Mouse (Mus musculus): Measurements from ENCODE around the gene Smad3. TPM values are rescaled to one million over a fixed set of nuclear protein-coding genes. Genes with fewer than 3 reads are reported as not detected.

The Smad3 gene
- polyA plus RNA-seq, 1 experiment from 2014 or later, result 9.7 TPM

DNA sequence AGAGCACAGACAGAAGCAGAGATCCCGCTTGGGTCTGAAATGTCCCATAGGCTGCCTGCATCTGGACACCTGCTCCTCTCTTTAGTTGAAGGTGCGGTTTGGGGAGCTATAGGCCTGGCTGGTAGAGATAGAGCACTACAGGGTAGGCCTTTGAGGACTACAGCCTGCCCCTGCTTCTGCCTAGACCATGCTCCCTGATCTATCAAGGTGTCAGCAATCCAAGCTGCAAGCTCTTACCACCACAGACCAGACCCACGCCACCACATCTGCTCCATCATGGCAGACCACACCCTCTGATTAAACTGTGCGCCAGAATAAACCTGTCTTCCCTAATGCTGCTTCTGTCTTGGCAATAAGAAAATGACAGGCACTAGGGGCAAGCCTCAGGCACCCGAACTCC, 13.2 kb downstream of the Smad3 start:
- 82% methylated on average over 5 of the region's 5 CpGs for WGBS (ENCODE audit: insufficient replicate concordance)
- Histone ChIP-seq H3K4me2 (no peak overlapping the region), H3K9ac (ENCODE audit: low read depth, low read length) (no peak overlapping the region), H3K36me3 (ENCODE audit: control insufficient read depth, insufficient read depth, low read length) (no peaks in the 10 kb centered on the region), H3K4me1 (ENCODE audit: control insufficient read depth, insufficient read depth, low read length) (peaks cover 84% of the 10 kb centered on the region), H3K9me3 (replicated peaks; ENCODE audit: control insufficient read depth, low read length) (no peaks in the 10 kb centered on the region), H3K4me3 (ENCODE audit: low read depth, low read length) (no peak overlapping the region), H3K27me3 (ENCODE audit: control insufficient read depth, insufficient read depth, low read length) (no peaks in the 10 kb centered on the region), H3K27ac (ENCODE audit: low read depth, low read length) (no peak overlapping the region)
- ATAC-seq (replicated peaks; ENCODE audit: insufficient number of reproducible peaks, low FRiP score, low TSS enrichment), result no peak

DNA sequence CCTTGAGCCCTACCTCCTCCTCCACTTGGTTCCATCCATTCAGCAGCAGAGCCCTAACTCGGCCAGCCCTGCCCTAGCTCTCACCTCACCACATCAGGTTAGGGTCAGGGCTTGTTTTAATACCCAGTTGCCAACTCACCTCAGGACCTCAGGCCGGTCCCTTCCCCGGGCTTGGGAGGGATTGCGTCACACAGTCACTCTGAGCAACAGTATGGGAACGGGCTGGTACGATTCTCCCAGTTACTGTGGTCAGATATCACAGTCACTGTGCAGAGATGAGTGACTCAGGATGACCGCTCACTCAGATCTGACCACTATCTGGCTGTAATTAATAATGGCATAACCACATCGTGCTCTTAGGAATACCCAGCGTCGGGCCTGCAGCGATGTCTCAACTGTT, 14.0 kb downstream of the Smad3 start:
- ATAC-seq (replicated peaks; ENCODE audit: insufficient number of reproducible peaks, low FRiP score, low TSS enrichment), result no peak
- 80% methylated on average over 11 of the region's 11 CpGs for WGBS (ENCODE audit: insufficient replicate concordance)
- no peaks in the 10 kb centered on the region for H3K36me3 ChIP-seq (ENCODE audit: control insufficient read depth, insufficient read depth, low read length)
- H3K4me1 ChIP-seq (ENCODE audit: control insufficient read depth, insufficient read depth, low read length), result peaks cover 81% of the 10 kb centered on the region
- no peaks in the 10 kb centered on the region for H3K27me3 ChIP-seq (ENCODE audit: control insufficient read depth, insufficient read depth, low read length)
- H3K27ac ChIP-seq (ENCODE audit: low read depth, low read length), result no peak overlapping the region
- H3K9me3 ChIP-seq (replicated peaks; ENCODE audit: control insufficient read depth, low read length), result no peaks in the 10 kb centered on the region
- H3K9ac ChIP-seq (ENCODE audit: low read depth, low read length), result no peak overlapping the region
- no peak overlapping the region for H3K4me2 ChIP-seq
- no peak overlapping the region for H3K4me3 ChIP-seq (ENCODE audit: low read depth, low read length)

DNA sequence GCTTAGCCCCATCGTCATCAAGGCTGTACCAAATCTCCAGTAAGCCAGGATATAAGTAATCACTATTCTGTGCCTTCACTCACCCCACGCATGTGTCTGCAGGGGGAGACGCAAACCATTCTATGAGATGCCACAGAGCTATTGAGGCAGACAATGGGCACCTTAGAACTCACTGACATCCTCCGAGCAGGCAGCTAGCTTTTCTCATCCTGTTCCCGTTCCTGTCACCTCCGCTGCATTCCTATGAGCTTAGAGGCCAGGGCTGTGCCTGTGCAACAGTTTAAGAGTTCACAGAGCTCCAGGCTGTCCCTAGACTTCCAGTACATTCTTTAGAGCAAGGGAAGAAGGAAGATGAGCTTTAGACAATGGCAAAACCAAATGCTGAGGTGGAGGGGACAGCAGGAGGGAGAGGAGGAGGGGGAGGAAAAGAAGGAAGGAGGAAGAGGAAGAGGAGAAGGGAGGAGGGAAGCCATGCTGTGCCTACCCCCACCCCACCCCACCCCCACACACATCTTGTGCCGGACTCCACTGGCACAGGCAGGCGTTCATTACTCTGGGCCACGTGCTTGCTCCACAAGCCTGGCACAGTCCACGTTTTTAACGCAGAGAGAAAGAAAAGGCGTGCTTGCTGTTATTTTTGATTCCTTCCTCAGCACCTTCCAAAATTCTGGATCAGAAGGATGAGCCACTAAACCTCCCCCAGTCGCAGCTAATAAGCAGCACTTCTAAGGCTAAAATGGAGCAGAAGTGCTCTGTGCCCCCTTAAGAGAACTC, 14.7 kb downstream of the Smad3 start:
- H3K4me3 ChIP-seq (ENCODE audit: low read depth, low read length), result no peak overlapping the region
- peak overlapping the region; percentile 47; the same call in 1 of the 2 replicates for H3K27ac ChIP-seq (ENCODE audit: low read depth, low read length)
- peaks cover 84% of the 10 kb centered on the region for H3K4me1 ChIP-seq (ENCODE audit: control insufficient read depth, insufficient read depth, low read length)
- ATAC-seq (replicated peaks; ENCODE audit: insufficient number of reproducible peaks, low FRiP score, low TSS enrichment), result no peak
- H3K36me3 ChIP-seq (ENCODE audit: control insufficient read depth, insufficient read depth, low read length), result no peaks in the 10 kb centered on the region
- H3K9ac ChIP-seq (ENCODE audit: low read depth, low read length), result 0 out of 2 replicates have a peak overlapping the region, but pooled peaks have one; percentile 18
- WGBS (ENCODE audit: insufficient replicate concordance), result 51% methylated on average over 13 of the region's 13 CpGs
- no peaks in the 10 kb centered on the region for H3K9me3 ChIP-seq (replicated peaks; ENCODE audit: control insufficient read depth, low read length)
- H3K4me2 ChIP-seq, result peak overlapping the region; percentile 27
- H3K27me3 ChIP-seq (ENCODE audit: control insufficient read depth, insufficient read depth, low read length), result no peaks in the 10 kb centered on the region

DNA sequence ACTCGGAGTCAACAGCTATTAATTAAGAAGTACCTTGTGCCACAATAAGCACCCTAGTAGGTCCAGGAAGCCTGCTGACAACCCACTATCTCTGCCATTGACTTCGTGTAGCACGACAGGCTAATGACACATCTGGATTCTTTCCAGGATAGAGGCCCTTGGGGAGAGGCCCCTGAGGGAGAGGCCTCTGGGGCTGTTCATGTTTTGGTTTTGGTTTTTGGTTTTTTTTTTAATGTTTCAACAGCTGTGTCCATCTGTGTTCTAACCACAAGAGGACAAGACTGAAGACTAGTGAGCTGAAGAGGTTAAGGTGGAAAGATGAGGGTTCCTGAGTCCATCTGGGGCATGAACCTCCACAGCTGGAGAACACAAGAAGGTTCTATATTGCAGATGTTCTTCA, 15.5 kb downstream of the Smad3 start:
- no peak overlapping the region for H3K9ac ChIP-seq (ENCODE audit: low read depth, low read length)
- peak overlapping the region; percentile 27 for H3K4me2 ChIP-seq

DNA sequence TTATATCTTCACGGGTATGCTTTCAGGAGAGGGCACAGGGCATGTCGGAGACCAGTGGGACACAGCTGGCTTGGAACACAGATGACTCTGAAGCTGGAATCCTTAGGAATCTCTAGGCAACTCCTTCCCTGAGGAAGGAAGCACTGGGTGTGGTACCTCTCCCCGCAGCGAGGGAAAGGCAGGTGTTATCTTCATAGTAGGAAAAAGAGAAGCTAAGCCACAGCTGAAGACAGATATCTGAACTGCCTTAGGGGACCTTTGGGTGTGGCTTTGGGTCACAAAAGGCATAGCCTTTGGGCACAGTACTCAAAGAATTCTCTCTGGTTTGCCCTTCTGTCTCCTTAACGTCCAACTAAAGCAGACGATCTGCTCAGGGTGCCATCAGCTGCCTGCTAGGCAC, 16.0 kb downstream of the Smad3 start:
- 41% methylated on average over 6 of the region's 6 CpGs for WGBS (ENCODE audit: insufficient replicate concordance)
- Histone ChIP-seq H3K4me1 (ENCODE audit: control insufficient read depth, insufficient read depth, low read length) (peaks cover 83% of the 10 kb centered on the region), H3K36me3 (ENCODE audit: control insufficient read depth, insufficient read depth, low read length) (no peaks in the 10 kb centered on the region), H3K4me2 (peak overlapping the region; percentile 27), H3K27ac (ENCODE audit: low read depth, low read length) (peak overlapping the region; percentile 42), H3K9ac (ENCODE audit: low read depth, low read length) (no peak overlapping the region), H3K4me3 (ENCODE audit: low read depth, low read length) (no peak overlapping the region), H3K27me3 (ENCODE audit: control insufficient read depth, insufficient read depth, low read length) (no peaks in the 10 kb centered on the region), H3K9me3 (replicated peaks; ENCODE audit: control insufficient read depth, low read length) (no peaks in the 10 kb centered on the region)
- ATAC-seq (replicated peaks; ENCODE audit: insufficient number of reproducible peaks, low FRiP score, low TSS enrichment), result no peak

More for the DNA sequence above, 15.5 kb downstream of the Smad3 start:
- Histone ChIP-seq H3K4me1 (ENCODE audit: control insufficient read depth, insufficient read depth, low read length) (peaks cover 84% of the 10 kb centered on the region), H3K36me3 (ENCODE audit: control insufficient read depth, insufficient read depth, low read length) (no peaks in the 10 kb centered on the region), H3K4me3 (ENCODE audit: low read depth, low read length) (no peak overlapping the region), H3K9me3 (replicated peaks; ENCODE audit: control insufficient read depth, low read length) (no peaks in the 10 kb centered on the region), H3K27me3 (ENCODE audit: control insufficient read depth, insufficient read depth, low read length) (no peaks in the 10 kb centered on the region), H3K27ac (ENCODE audit: low read depth, low read length) (peak overlapping the region; percentile 42)
- 11% methylated on average over 3 of the region's 3 CpGs for WGBS (ENCODE audit: insufficient replicate concordance)
- ATAC-seq (replicated peaks; ENCODE audit: insufficient number of reproducible peaks, low FRiP score, low TSS enrichment), result no peak

DNA sequence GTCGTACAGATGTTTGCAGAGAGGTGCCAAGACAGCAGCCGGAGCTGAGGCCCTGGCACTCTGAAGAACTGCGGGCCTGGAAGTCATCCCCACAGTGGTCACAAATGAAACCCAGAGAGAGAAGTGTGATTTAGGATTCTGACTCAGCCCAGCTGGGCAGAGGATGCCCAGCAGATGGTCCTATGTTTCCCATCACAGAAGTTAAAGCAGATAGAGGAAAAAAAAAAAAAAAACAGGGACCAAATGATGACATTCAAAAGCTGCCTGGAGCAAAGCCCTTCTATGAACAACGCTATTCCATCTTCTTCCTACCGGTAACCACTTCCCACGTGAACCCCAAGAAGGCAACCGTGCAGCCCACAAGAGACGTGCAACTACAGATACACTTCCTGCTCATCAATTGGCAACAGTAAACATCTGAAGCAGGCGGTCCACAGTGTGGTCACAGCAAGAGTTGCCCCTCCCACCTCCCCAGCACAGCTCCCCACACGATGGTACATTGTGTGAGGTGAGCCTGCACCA, 17.4 kb downstream of the Smad3 start:
- Histone ChIP-seq H3K27me3 (ENCODE audit: control insufficient read depth, insufficient read depth, low read length) (no peaks in the 10 kb centered on the region), H3K9ac (ENCODE audit: low read depth, low read length) (no peak overlapping the region), H3K4me2 (no peak overlapping the region), H3K36me3 (ENCODE audit: control insufficient read depth, insufficient read depth, low read length) (no peaks in the 10 kb centered on the region), H3K27ac (ENCODE audit: low read depth, low read length) (no peak overlapping the region), H3K9me3 (replicated peaks; ENCODE audit: control insufficient read depth, low read length) (no peaks in the 10 kb centered on the region), H3K4me3 (ENCODE audit: low read depth, low read length) (no peak overlapping the region), H3K4me1 (ENCODE audit: control insufficient read depth, insufficient read depth, low read length) (peaks cover 82% of the 10 kb centered on the region)
- 80% methylated on average over 10 of the region's 10 CpGs for WGBS (ENCODE audit: insufficient replicate concordance)
- no peak for ATAC-seq (replicated peaks; ENCODE audit: insufficient number of reproducible peaks, low FRiP score, low TSS enrichment)

DNA sequence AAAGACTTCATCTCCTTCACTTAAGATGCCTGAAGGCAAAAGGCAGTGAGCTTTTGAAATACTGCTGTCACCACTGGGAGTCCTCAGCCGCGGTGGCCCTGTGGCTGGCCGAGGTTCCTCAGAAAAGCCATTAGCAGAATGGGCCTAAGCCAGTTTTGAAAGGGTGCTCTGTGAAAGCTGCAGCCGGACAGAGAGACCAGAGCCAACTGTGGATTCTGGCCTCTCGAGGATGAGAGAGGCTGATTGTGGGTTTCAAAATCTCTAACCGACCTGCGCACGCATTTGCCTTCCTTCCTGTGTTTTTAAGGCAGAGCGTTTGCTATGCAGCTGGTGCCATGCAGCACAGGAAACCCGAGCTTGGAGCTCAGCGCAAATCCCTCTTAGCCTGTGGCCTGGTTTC, 19.0 kb downstream of the Smad3 start:
- WGBS (ENCODE audit: insufficient replicate concordance), result 70% methylated on average over 11 of the region's 11 CpGs
- Histone ChIP-seq H3K27ac (ENCODE audit: low read depth, low read length) (peak overlapping the region; percentile 15; the same call in 1 of the 2 replicates), H3K4me1 (ENCODE audit: control insufficient read depth, insufficient read depth, low read length) (peaks cover 84% of the 10 kb centered on the region), H3K36me3 (ENCODE audit: control insufficient read depth, insufficient read depth, low read length) (no peaks in the 10 kb centered on the region), H3K4me3 (ENCODE audit: low read depth, low read length) (no peak overlapping the region), H3K4me2 (no peak overlapping the region), H3K9me3 (replicated peaks; ENCODE audit: control insufficient read depth, low read length) (no peaks in the 10 kb centered on the region), H3K9ac (ENCODE audit: low read depth, low read length) (0 out of 2 replicates have a peak overlapping the region, but pooled peaks have one; percentile 36), H3K27me3 (ENCODE audit: control insufficient read depth, insufficient read depth, low read length) (no peaks in the 10 kb centered on the region)
- no peak for ATAC-seq (replicated peaks; ENCODE audit: insufficient number of reproducible peaks, low FRiP score, low TSS enrichment)

DNA sequence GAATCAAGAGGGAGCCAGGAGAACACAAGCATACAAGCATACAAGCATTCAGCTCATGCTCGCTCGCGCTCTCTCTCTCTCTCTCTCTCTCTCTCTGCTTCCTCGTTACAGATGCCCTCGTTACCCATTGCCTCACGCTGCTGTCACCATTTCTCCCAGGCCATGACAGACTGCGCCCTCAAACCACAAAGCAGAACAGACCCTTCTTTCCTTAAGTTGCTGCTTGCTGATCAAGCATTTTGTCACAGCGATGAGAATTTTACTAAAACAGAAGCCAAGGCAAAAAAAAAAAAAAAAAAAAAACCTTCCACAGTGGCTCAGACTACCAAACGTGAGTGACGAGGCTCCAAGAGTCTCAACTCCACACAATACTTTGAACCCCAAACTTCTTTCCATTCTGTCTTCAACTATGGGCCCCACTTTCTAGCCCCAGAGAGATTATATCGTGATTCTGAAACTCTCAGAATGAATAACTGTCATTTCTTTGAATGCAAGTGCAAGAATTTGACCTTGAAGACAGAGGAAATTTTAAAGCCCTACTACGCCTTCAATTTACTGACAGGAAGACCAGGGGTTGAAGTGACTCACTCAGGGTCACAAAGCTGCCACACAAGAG, 19.6 kb downstream of the Smad3 start:
- Histone ChIP-seq H3K4me2 (no peak overlapping the region), H3K9ac (ENCODE audit: low read depth, low read length) (no peak overlapping the region), H3K27ac (ENCODE audit: low read depth, low read length) (no peak overlapping the region; the same call in 1 of the 2 replicates), H3K4me3 (ENCODE audit: low read depth, low read length) (no peak overlapping the region), H3K9me3 (replicated peaks; ENCODE audit: control insufficient read depth, low read length) (no peaks in the 10 kb centered on the region), H3K4me1 (ENCODE audit: control insufficient read depth, insufficient read depth, low read length) (peaks cover 80% of the 10 kb centered on the region), H3K36me3 (ENCODE audit: control insufficient read depth, insufficient read depth, low read length) (no peaks in the 10 kb centered on the region), H3K27me3 (ENCODE audit: control insufficient read depth, insufficient read depth, low read length) (no peaks in the 10 kb centered on the region)
- 76% methylated on average over 12 of the region's 12 CpGs for WGBS (ENCODE audit: insufficient replicate concordance)
- no peak for ATAC-seq (replicated peaks; ENCODE audit: insufficient number of reproducible peaks, low FRiP score, low TSS enrichment)
